Mouse (Mus musculus) forebrain, embryonic 12.5 days (tissue): ENCODE measurements around the gene Dexi. TPM values are rescaled to one million over a fixed set of nuclear protein-coding genes. Genes with fewer than 3 reads are reported as not detected.
A peak's percentile ranks its signal among the peaks of the same experiment; 100 is the strongest.

Experiments used
- ATAC-seq: fragments of 200-750 bp; cut with Nextera tagmentation; 2 replicates; pipeline ENCODE4 v1.8.0; 2017; ENCODE audit warnings: moderate TSS enrichment; ENCODE audit not compliant: low FRiP score
- H3K27ac ChIP-seq: fragments of 300-500 bp; sonication (generic); 2 replicates; pipeline ENCODE4 v1.5.1; 2016; ENCODE audit warnings: mild to moderate bottlenecking
- H3K27me3 ChIP-seq: fragments of 300-500 bp; sonication (generic); 2 replicates; pipeline ENCODE4 v1.6.1; 2016; ENCODE audit warnings: mild to moderate bottlenecking
- H3K36me3 ChIP-seq: fragments of 300-500 bp; sonication (generic); replicated peaks from 2 replicates; pipeline ENCODE4 v1.6.1; 2016; ENCODE audit warnings: mild to moderate bottlenecking
- H3K4me1 ChIP-seq: fragments of 300-500 bp; sonication (generic); 2 replicates; pipeline ENCODE4 v1.6.1; 2016
- H3K4me2 ChIP-seq: fragments of 300-500 bp; sonication (generic); 2 replicates; pipeline ENCODE4 v1.6.1; 2016; ENCODE audit warnings: mild to moderate bottlenecking, moderate library complexity
- H3K4me3 ChIP-seq: fragments of 300-500 bp; sonication (generic); replicated peaks from 2 replicates; pipeline ENCODE4 v1.5.1; 2016; ENCODE audit warnings: mild to moderate bottlenecking
- H3K9ac ChIP-seq: fragments of 300-500 bp; sonication (generic); 2 replicates; pipeline ENCODE4 v1.6.1; 2016; ENCODE audit warnings: mild to moderate bottlenecking
- H3K9me3 ChIP-seq: fragments of 300-500 bp; sonication (generic); 2 replicates; pipeline ENCODE4 v1.6.1; 2016
- WGBS: fragments of 180-500 bp; shearing (Covaris S2); methylation state at CpG from one replicate; pipeline ENCODE4 v1.1.7; 2016; 5-methylcytosine and 5-hydroxymethylcytosine counted together
- polyA plus RNA-seq: library from polyadenylated mRNA; unstranded; fragments of >200 nt; fragmentation: Nextera tagmentation; extraction: Ambion mirVana; gene quantifications from 2 replicates; pipeline ENCODE4 v1.2.1, GENCODE M21; 2016

The Dexi gene
- polyA plus RNA-seq, 1 experiment from 2014 or later: 22.6 TPM

- H3K9ac ChIP-seq: no peak overlapping the region
- WGBS: 79% methylated on average over 5 of the region's 5 CpGs
- no peaks in the 10 kb centered on the region for H3K9me3 ChIP-seq
- no peaks in the 10 kb centered on the region for H3K27me3 ChIP-seq
- no peak for ATAC-seq
- no peak overlapping the region for H3K27ac ChIP-seq
- H3K4me1 ChIP-seq: peaks cover 30% of the 10 kb centered on the region
- no peak overlapping the region for H3K4me3 ChIP-seq
- no peak overlapping the region for H3K4me2 ChIP-seq
- H3K36me3 ChIP-seq: peaks cover 8% of the 10 kb centered on the region; the same call in 1 of the 2 replicates
Observed at GRCm38 (mm10) chr16:10536323-10536722, 6.5 kb downstream of the Dexi start.

- Histone ChIP-seq H3K9ac (no peak overlapping the region), H3K9me3 (no peaks in the 10 kb centered on the region), H3K4me1 (peaks cover 12% of the 10 kb centered on the region), H3K27ac (no peak overlapping the region), H3K27me3 (no peaks in the 10 kb centered on the region), H3K4me2 (no peak overlapping the region), H3K36me3 (peaks cover 19% of the 10 kb centered on the region), H3K4me3 (no peak overlapping the region)
- no peak for ATAC-seq
- WGBS: 81% methylated on average over 7 of the region's 7 CpGs
Observed at GRCm38 (mm10) chr16:10534567-10534966, 8.3 kb downstream of the Dexi start.

GRCm38 (mm10) chr16:10533781-10534180, 9.1 kb downstream of the Dexi start:
- H3K9ac ChIP-seq: no peak overlapping the region
- H3K4me3 ChIP-seq: no peak overlapping the region
- no peaks in the 10 kb centered on the region for H3K27me3 ChIP-seq
- H3K36me3 ChIP-seq: peaks cover 19% of the 10 kb centered on the region
- WGBS: 95% methylated on average over 4 of the region's 4 CpGs
- H3K9me3 ChIP-seq: no peaks in the 10 kb centered on the region
- no peak overlapping the region for H3K4me2 ChIP-seq
- H3K4me1 ChIP-seq: peaks cover 4% of the 10 kb centered on the region; the same call in 1 of the 2 replicates
- no peak overlapping the region for H3K27ac ChIP-seq
- no peak for ATAC-seq

- Histone ChIP-seq H3K36me3 (peaks cover 16% of the 10 kb centered on the region), H3K4me2 (no peak overlapping the region), H3K27ac (no peak overlapping the region), H3K4me3 (no peak overlapping the region), H3K27me3 (no peaks in the 10 kb centered on the region), H3K9ac (no peak overlapping the region), H3K4me1 (peaks cover 4% of the 10 kb centered on the region; the same call in 1 of the 2 replicates), H3K9me3 (no peaks in the 10 kb centered on the region)
- ATAC-seq: no peak
- 95% methylated on average over 4 of the region's 4 CpGs for WGBS
Observed at GRCm38 (mm10) chr16:10530179-10530578, 12.7 kb downstream of the Dexi start.

GRCm38 (mm10) chr16:10528382-10528781, 14.5 kb downstream of the Dexi start:
- Histone ChIP-seq H3K9me3 (no peaks in the 10 kb centered on the region), H3K4me2 (no peak overlapping the region), H3K4me3 (no peak overlapping the region), H3K27me3 (no peaks in the 10 kb centered on the region), H3K9ac (no peak overlapping the region), H3K27ac (no peak overlapping the region), H3K36me3 (peaks cover 16% of the 10 kb centered on the region), H3K4me1 (no peaks in the 10 kb centered on the region)
- WGBS: 91% methylated on average over 3 of the region's 3 CpGs
- ATAC-seq: no peak

- 81% methylated on average over 6 of the region's 6 CpGs for WGBS
- H3K36me3 ChIP-seq: peaks cover 13% of the 10 kb centered on the region
- no peaks in the 10 kb centered on the region for H3K9me3 ChIP-seq
- ATAC-seq: no peak
- no peaks in the 10 kb centered on the region for H3K4me1 ChIP-seq
- no peak overlapping the region for H3K4me2 ChIP-seq
- H3K27ac ChIP-seq: no peak overlapping the region
- H3K9ac ChIP-seq: no peak overlapping the region
- H3K27me3 ChIP-seq: no peaks in the 10 kb centered on the region
- H3K4me3 ChIP-seq: no peak overlapping the region
Observed at GRCm38 (mm10) chr16:10527046-10527644, 15.7 kb downstream of the Dexi start.

GRCm38 (mm10) chr16:10525610-10525980, 17.3 kb downstream of the Dexi start:
- Histone ChIP-seq H3K9me3 (no peaks in the 10 kb centered on the region), H3K4me2 (no peak overlapping the region), H3K36me3 (peaks cover 10% of the 10 kb centered on the region), H3K27me3 (no peaks in the 10 kb centered on the region), H3K4me3 (no peak overlapping the region), H3K9ac (no peak overlapping the region), H3K27ac (no peak overlapping the region), H3K4me1 (no peaks in the 10 kb centered on the region)
- WGBS: 63% methylated on average over 2 of the region's 2 CpGs
- ATAC-seq: no peak

GRCm38 (mm10) chr16:10524866-10525609, 17.8 kb downstream of the Dexi start:
- WGBS: 87% methylated on average over 4 of the region's 4 CpGs
- ATAC-seq: no peak
- no peak overlapping the region for H3K4me3 ChIP-seq
- no peak overlapping the region for H3K27ac ChIP-seq
- H3K4me2 ChIP-seq: no peak overlapping the region
- H3K9ac ChIP-seq: no peak overlapping the region
- peaks cover 4% of the 10 kb centered on the region; the same call in 1 of the 2 replicates for H3K36me3 ChIP-seq
- H3K27me3 ChIP-seq: no peaks in the 10 kb centered on the region
- H3K4me1 ChIP-seq: no peaks in the 10 kb centered on the region
- H3K9me3 ChIP-seq: no peaks in the 10 kb centered on the region

GRCm38 (mm10) chr16:10523650-10524049, 19.2 kb downstream of the Dexi start:
- H3K9me3 ChIP-seq: no peaks in the 10 kb centered on the region
- H3K4me1 ChIP-seq: no peaks in the 10 kb centered on the region
- no peak overlapping the region for H3K27ac ChIP-seq
- WGBS: 92% methylated on average over 8 of the region's 8 CpGs
- no peaks in the 10 kb centered on the region for H3K27me3 ChIP-seq
- H3K4me2 ChIP-seq: no peak overlapping the region
- H3K4me3 ChIP-seq: no peak overlapping the region
- no peaks in the 10 kb centered on the region for H3K36me3 ChIP-seq
- no peak overlapping the region for H3K9ac ChIP-seq
- ATAC-seq: no peak

- no peaks in the 10 kb centered on the region for H3K4me1 ChIP-seq
- no peak overlapping the region for H3K4me3 ChIP-seq
- H3K27ac ChIP-seq: no peak overlapping the region
- H3K27me3 ChIP-seq: no peaks in the 10 kb centered on the region
- no peak overlapping the region for H3K9ac ChIP-seq
- H3K9me3 ChIP-seq: no peaks in the 10 kb centered on the region
- H3K4me2 ChIP-seq: no peak overlapping the region
- no peak for ATAC-seq
- no peaks in the 10 kb centered on the region for H3K36me3 ChIP-seq
- WGBS: 80% methylated on average over 1 of the region's 1 CpGs
Observed at GRCm38 (mm10) chr16:10522811-10523210, 20.0 kb downstream of the Dexi start.

GRCm38 (mm10) chr16:10520908-10521614, 21.8 kb downstream of the Dexi start:
- Histone ChIP-seq H3K9ac (no peak overlapping the region), H3K4me1 (no peaks in the 10 kb centered on the region), H3K4me3 (no peak overlapping the region), H3K27me3 (no peaks in the 10 kb centered on the region; the same call in 1 of the 2 replicates), H3K27ac (no peak overlapping the region), H3K9me3 (no peaks in the 10 kb centered on the region), H3K36me3 (no peaks in the 10 kb centered on the region), H3K4me2 (no peak overlapping the region)
- 37% methylated on average over 2 of the region's 2 CpGs for WGBS
- ATAC-seq: peak; percentile 61; the same call in 1 of the 2 replicates

GRCm38 (mm10) chr16:10518030-10518429, 24.8 kb downstream of the Dexi start:
- WGBS: 55% methylated on average over 5 of the region's 5 CpGs
- H3K4me2 ChIP-seq: no peak overlapping the region
- H3K4me3 ChIP-seq: no peak overlapping the region
- no peak overlapping the region for H3K9ac ChIP-seq
- no peaks in the 10 kb centered on the region; the same call in 1 of the 2 replicates for H3K27me3 ChIP-seq
- H3K9me3 ChIP-seq: no peaks in the 10 kb centered on the region
- ATAC-seq: no peak
- no peaks in the 10 kb centered on the region for H3K36me3 ChIP-seq
- no peak overlapping the region for H3K27ac ChIP-seq
- no peaks in the 10 kb centered on the region for H3K4me1 ChIP-seq
